Mouse (Mus musculus) lung, postnatal 36 days (tissue): ENCODE measurements at regions not wholly inside any gene's neighbourhood (a gene's known extent, or its start where the extent isn't known, plus 50 kb on each side); places are given as distances from the start of the nearest gene placed in this dataset.

Experiments used
- DNase-seq: peaks from one replicate; pipeline ENCODE4 v3.0.0; 2022; ENCODE audit warnings: mixed read lengths

GRCm38 (mm10) chr3:154387271-154387670 lies 56.8 kb upstream of the Lhx8 start:
- no peak for DNase-seq

GRCm38 (mm10) chr3:154385831-154386312 lies 55.4 kb upstream of the Lhx8 start:
- DNase-seq = no peak

GRCm38 (mm10) chr3:154382811-154383210 lies 52.4 kb upstream of the Lhx8 start:
- no peak for DNase-seq

GRCm38 (mm10) chr3:154381561-154381960 lies 51.1 kb upstream of the Lhx8 start:
- no peak for DNase-seq
